Mouse (Mus musculus) heart, adult 11 months (tissue): ENCODE results near the gene Bdh1.
A peak's percentile ranks its signal among the peaks of the same experiment; 100 is the strongest.

Source experiments
- DNase-seq: peaks from one replicate; pipeline ENCODE4 v3.0.0; 2022

Gene Bdh1

GRCm38 (mm10) chr16:31506665-31507456 is 84.8 kb downstream of the Bdh1 start:
- peak; percentile 95 for DNase-seq

GRCm38 (mm10) chr16:31507457-31507755 is 85.3 kb downstream of the Bdh1 start:
- DNase-seq = no peak

GRCm38 (mm10) chr16:31507794-31508526 is 85.9 kb downstream of the Bdh1 start:
- no peak for DNase-seq
